Mouse (Mus musculus) cerebellum, adult 9-11 months (tissue): ENCODE data around the gene Adora3.

Experiments used
- DNase-seq: peaks from one replicate; pipeline ENCODE4 v3.0.0; 2022

The Adora3 gene

GRCm38 (mm10) chr3:105951348-105951747 is 80.7 kb downstream of the Adora3 start:
- no peak for DNase-seq

- DNase-seq, result no peak
Observed at GRCm38 (mm10) chr3:105957235-105957634, 86.6 kb downstream of the Adora3 start.

GRCm38 (mm10) chr3:105958204-105958603 is 87.5 kb downstream of the Adora3 start:
- DNase-seq, result no peak
